In genomic region chr12:102321855-102322254, GRCm38 (mm10) we compare ENCODE assay signal across 20 mouse cellular contexts. TPM values are rescaled to one million over a fixed set of nuclear protein-coding genes. Genes with fewer than 3 reads are reported as not detected.
A peak's percentile ranks its signal among the peaks of the same experiment; 100 is the strongest.
DNase-seq lines count a peak whose midpoint lies in the region; ATAC-seq lines count a peak whose summit lies in the region.
"Had no signal": no experiment of that assay in that cellular context is flagged by ENCODE, and none has a peak within 500 bp of the region (broad histone marks: within the 10 kb centered on the region; RNA-seq: fewer than 3 reads in every experiment).

No protein-coding gene starts in this region.

- peaks cover 14% of the 10 kb centered on the region; the same call in 1 of the 2 replicates for H3K36me3 ChIP-seq in heart, embryonic 12.5 days
- H3K36me3 ChIP-seq in kidney, embryonic 16.5 days (ENCODE audit: insufficient read depth, low read length): peaks cover 7% of the 10 kb centered on the region; the same call in 1 of the 2 replicates
- no peaks in the 10 kb centered on the region for H3K36me3 ChIP-seq in hindbrain, embryonic 13.5 days
- H3K36me3 ChIP-seq: embryonic facial prominence, embryonic 15.5 days; hindbrain, embryonic 12.5 days; midbrain, embryonic 12.5 days had no signal

- H3K27me3 ChIP-seq in heart, embryonic 12.5 days (replicated peaks): no peaks in the 10 kb centered on the region
- no peaks in the 10 kb centered on the region for H3K27me3 ChIP-seq in kidney, embryonic 16.5 days (ENCODE audit: insufficient read depth, low read length)
- no peaks in the 10 kb centered on the region for H3K27me3 ChIP-seq in hindbrain, embryonic 13.5 days
- H3K27me3 ChIP-seq: embryonic facial prominence, embryonic 15.5 days; heart, embryonic 13.5 days; hindbrain, embryonic 12.5 days; liver, embryonic 13.5 days; midbrain, embryonic 12.5 days; Patski had no signal

- no peak overlapping the region for H3K27ac ChIP-seq in heart, embryonic 12.5 days (ENCODE audit: poor library complexity, severe bottlenecking)
- H3K27ac ChIP-seq in kidney, embryonic 16.5 days (ENCODE audit: low read length): no peak overlapping the region
- no peak overlapping the region for H3K27ac ChIP-seq in hindbrain, embryonic 13.5 days
- H3K27ac ChIP-seq: embryonic facial prominence, embryonic 15.5 days; heart, embryonic 13.5 days; hindbrain, embryonic 12.5 days; layer of hippocampus, adult 2 months; left cerebral cortex, adult 2 months; liver, embryonic 13.5 days; macrophage; midbrain, embryonic 12.5 days had no signal

- H3K9me3 ChIP-seq in heart, embryonic 12.5 days (replicated peaks): no peaks in the 10 kb centered on the region
- no peaks in the 10 kb centered on the region for H3K9me3 ChIP-seq in kidney, embryonic 16.5 days (ENCODE audit: low read length)
- no peaks in the 10 kb centered on the region for H3K9me3 ChIP-seq in hindbrain, embryonic 13.5 days
- H3K9me3 ChIP-seq: embryonic facial prominence, embryonic 15.5 days; heart, embryonic 13.5 days; hindbrain, embryonic 12.5 days; liver, embryonic 13.5 days; midbrain, embryonic 12.5 days had no signal

- no peak overlapping the region for H3K4me2 ChIP-seq in heart, embryonic 12.5 days
- H3K4me2 ChIP-seq in kidney, embryonic 16.5 days (replicated peaks; ENCODE audit: low read depth, low read length): no peak overlapping the region
- no peak overlapping the region for H3K4me2 ChIP-seq in hindbrain, embryonic 13.5 days
- H3K4me2 ChIP-seq: embryonic facial prominence, embryonic 15.5 days; heart, embryonic 13.5 days; hindbrain, embryonic 12.5 days; liver, embryonic 13.5 days; midbrain, embryonic 12.5 days had no signal

- no peak overlapping the region for H3K9ac ChIP-seq in heart, embryonic 12.5 days
- no peak overlapping the region for H3K9ac ChIP-seq in kidney, embryonic 16.5 days (replicated peaks; ENCODE audit: low read length)
- no peak overlapping the region for H3K9ac ChIP-seq in hindbrain, embryonic 13.5 days
- H3K9ac ChIP-seq: embryonic facial prominence, embryonic 15.5 days; heart, embryonic 13.5 days; hindbrain, embryonic 12.5 days; liver, embryonic 13.5 days; midbrain, embryonic 12.5 days had no signal

- ATAC-seq in heart, embryonic 12.5 days (ENCODE audit: insufficient number of reproducible peaks, low FRiP score): no peak
- ATAC-seq in kidney, embryonic 16.5 days (ENCODE audit: low FRiP score, low TSS enrichment): no peak
- ATAC-seq in hindbrain, embryonic 13.5 days (ENCODE audit: low FRiP score): no peak
- ATAC-seq: Patski had no signal

- intact Hi-C loops in heart, postnatal 10 days (cut with DNase I): loop anchor here (2.0 kb wide), 1 partner anchor 35 kb away; no protein-coding TSS in a partner anchor

- peak; percentile 99 for DNase-seq in heart, adult 11 months
- peak; percentile 62 for DNase-seq in kidney, postnatal 14 days
- DNase-seq in heart, postnatal 10 days: peak; percentile 34 to 50
- DNase-seq in lung, postnatal 25 days (ENCODE audit: low spot score): peak; percentile 68
- DNase-seq: cerebellum, postnatal 10 days; embryo, embryonic 11 days; liver, embryonic 13.5 days; right cerebral cortex, postnatal 25 days; thymus, postnatal 25 days had no signal

- H3K4me1 ChIP-seq in heart, embryonic 12.5 days (replicated peaks): peaks cover 36% of the 10 kb centered on the region
- peaks cover 19% of the 10 kb centered on the region; the same call in 1 of the 2 replicates for H3K4me1 ChIP-seq in kidney, embryonic 16.5 days (ENCODE audit: insufficient read depth, low read length)
- H3K4me1 ChIP-seq in hindbrain, embryonic 13.5 days (replicated peaks): no peaks in the 10 kb centered on the region
- H3K4me1 ChIP-seq: hindbrain, embryonic 12.5 days; midbrain, embryonic 12.5 days had no signal

- 67% methylated on average over 5 of the region's 5 CpGs for WGBS in heart, embryonic 12.5 days
- WGBS in kidney, embryonic 16.5 days: 73% methylated on average over 5 of the region's 5 CpGs
- 88% methylated on average over 5 of the region's 5 CpGs for WGBS in hindbrain, embryonic 13.5 days

- no peak overlapping the region for H3K4me3 ChIP-seq in heart, embryonic 12.5 days
- H3K4me3 ChIP-seq in kidney, embryonic 16.5 days (ENCODE audit: low read length): no peak overlapping the region
- no peak overlapping the region for H3K4me3 ChIP-seq in hindbrain, embryonic 13.5 days
- H3K4me3 ChIP-seq: embryonic facial prominence, embryonic 15.5 days; heart, embryonic 13.5 days; hindbrain, embryonic 12.5 days; layer of hippocampus, adult 2 months; left cerebral cortex, adult 2 months; liver, embryonic 13.5 days; midbrain, embryonic 12.5 days had no signal

RNA-seq across cellular contexts. Expression of gene Rin3, which starts 39.0 kb away (rescaled TPM):
- polyA plus RNA-seq in heart, embryonic 12.5 days (2016; fragmentation: Nextera tagmentation; extraction: Ambion mirVana): 9.9 and 10.3 TPM in 2 replicates
- 8.7 and 9.1 TPM in 2 replicates for polyA plus RNA-seq in kidney, embryonic 16.5 days (2015; fragmentation: Nextera tagmentation; extraction: Ambion mirVana)
- 10 to 100 TPM; 21.2 to 27.4 TPM for total RNA-seq in heart, postnatal 10 days (2021)
- polyA plus RNA-seq in hindbrain, embryonic 13.5 days (2015; fragmentation: Nextera tagmentation; extraction: Ambion mirVana): 3.4 and 4.2 TPM in 2 replicates

Comparison
In these comparisons a context has a peak if more than half of its experiments do, and no peak if none do; other contexts are left out.
1. DNase-seq: peak in every context shown above with its lines; median percentile 99 in heart, adult 11 months; 68 in lung, postnatal 25 days; 62 in kidney, postnatal 14 days; 42 in heart, postnatal 10 days.